Mouse (Mus musculus) retina, adult 2 months (tissue): ENCODE data around the gene Ccnq.
A peak's percentile ranks its signal among the peaks of the same experiment; 100 is the strongest.
"Not testable (repeated sequence)": the region's sequence is repeated elsewhere in the genome, so short reads cannot be mapped to it uniquely, and the experiment has no call there.

ENCODE experiments used
- DNase-seq: peaks from one replicate; pipeline ENCODE4 v3.0.0-alpha.2; 2012; ENCODE audit warnings: low read depth, low spot score

Ccnq gene

DNA sequence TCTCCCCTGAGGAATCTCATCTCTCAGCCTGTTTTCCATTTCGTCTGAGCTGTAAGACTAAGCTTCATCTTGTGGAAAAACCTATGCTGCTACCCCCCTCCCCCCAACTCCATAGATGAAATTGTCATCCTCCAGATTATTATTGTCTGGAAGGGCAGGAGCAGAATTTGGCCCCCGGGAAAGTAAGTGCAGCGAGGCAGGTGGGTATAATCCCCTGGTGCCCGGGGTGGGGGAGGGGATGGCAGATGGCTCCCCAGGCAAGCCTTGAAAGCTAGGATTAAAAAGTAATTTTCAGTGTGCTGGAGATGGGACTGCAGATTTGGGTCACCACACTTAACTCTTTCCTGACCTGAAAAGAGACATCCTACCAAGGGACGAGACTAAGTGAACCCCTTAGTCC, 10.7 kb upstream of the Ccnq start:
- DNase-seq = peak; percentile 81

DNA sequence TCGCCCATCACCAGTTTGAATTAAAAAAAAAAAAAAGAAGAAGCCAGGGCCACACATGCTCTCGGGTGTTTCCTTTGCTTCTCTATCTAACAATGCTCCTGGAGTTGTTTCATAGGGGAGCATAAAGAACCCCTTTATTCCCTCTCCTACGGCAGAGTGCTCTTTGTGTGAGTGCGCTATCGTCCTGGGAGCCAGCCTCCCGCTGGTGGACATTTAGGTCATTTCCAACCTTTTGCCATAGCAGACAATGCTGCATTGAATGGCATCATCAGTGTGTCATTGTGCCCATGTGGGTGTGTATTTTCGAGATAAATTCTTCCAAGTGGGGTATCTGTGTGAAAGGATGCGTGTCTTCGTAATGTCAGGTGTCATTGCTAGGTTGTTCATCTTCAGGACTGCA, 9.6 kb upstream of the Ccnq start:
- no peak for DNase-seq

DNA sequence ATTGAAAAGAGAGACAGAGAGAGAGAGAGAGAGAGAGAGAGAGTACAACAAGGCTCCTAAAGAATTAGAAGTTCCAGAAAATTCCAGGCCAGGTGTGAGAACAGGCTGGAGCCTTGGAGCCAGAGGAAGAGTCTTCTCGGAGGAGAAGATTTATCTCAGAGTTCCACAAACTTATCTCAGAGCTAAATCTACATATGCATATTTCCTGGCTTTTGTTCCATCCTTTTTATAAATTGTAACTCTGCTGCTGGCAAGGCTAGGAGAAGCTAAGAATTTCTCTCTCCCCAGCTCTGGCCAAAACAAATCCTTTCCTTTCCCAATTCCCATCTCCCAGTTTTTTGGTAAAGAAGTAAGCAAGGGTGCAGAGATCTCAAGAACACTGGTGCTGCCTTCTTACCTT, 3.8 kb upstream of the Ccnq start:
- DNase-seq = no peak

DNA sequence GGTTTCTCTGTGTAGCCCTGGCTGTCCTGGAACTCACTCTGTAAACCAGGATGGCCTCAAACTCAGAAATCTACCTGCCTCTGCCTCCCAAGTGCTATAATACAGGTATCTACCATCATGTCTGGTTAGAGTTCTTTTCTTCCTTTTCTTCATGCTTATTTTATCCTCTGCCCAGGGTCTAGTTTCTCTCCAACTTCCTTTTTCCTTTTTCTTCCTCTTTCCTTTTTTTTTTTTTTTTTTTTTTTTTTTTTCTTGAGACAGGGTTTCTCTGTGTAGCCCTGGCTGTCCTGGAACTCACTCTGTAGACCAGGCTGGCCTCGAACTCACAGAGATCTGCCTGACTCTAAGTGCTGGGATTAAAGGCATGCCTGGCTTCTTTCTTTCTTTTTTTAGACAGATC, 2.6 kb upstream of the Ccnq start:
- not testable (repeated sequence) for DNase-seq

DNA sequence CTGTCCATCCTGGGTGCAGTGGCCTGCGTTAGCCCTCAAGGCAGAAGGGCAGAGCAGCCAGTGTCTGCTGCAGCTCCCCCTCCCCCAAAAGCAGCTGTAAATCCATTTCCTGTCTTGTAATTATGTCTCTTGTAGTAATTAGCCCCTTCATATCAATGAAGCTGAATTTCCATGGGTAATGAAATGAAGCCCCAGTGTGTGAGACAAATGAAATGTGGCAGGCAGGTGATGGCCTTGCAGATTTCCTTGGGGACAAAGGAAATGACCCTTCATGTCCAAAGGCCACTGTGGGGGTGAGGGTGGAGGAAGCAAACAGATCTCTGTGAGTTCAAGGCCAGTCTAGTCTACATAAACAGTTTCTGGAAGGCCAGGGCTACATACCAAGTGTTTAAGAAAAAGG, 1.7 kb upstream of the Ccnq start:
- no peak for DNase-seq

DNA sequence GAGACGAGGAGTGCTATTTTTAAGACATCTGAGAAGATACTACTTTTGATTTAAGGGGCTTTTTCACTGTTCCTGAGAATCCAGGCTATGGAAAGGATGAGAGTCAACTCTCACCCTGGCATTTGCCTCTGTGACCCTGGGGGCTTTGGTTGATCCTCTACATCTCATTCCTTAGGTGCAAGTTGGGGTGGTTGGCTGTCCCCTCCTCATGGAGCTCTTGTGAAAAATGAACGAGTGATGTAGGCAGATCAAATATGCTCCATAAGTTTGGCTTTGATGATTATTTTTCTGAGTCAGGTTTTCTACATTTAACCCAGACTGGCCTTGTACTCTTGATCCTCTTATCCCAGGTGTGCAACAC, 294 bp upstream of the Ccnq start:
- no peak for DNase-seq

DNA sequence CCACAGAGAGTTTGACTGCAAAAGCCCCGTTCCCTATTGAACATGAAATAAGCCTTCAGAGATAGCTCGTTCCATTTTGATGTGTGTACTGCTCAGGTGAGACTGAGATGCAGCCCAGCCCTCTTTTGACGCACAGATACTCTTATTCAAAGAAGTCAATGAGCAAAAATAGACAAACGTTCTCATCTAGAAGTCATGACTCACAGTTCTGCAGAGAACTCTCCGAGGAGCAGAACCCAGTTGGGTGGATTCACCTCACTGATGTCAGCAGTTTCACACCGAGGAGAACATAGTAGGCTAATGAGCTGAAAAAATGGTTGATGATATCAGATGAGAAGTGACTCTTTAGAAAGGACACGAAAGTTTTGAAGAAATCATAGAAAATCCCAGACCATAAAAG, 5.3 kb downstream of the Ccnq start:
- DNase-seq = no peak

DNA sequence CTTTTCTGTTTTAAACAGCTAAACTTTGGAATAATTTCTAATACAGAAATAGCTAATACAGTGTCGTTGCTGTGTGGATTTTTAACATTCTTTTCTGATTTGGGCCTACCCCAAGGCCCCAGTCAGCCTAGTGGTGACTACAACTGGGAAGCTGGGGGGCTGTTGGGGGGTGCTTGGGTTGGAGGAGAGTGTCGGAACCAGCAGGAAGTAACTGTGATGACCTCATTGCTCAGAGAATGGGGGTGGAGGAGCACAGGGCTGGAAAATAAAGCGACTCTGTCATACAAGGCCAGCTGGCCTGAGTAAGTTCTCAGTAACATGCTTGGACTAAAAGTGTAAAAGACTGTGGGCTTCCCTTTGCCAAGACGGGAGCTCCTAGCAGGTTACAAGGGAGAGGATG, 6.1 kb downstream of the Ccnq start:
- no peak for DNase-seq

DNA sequence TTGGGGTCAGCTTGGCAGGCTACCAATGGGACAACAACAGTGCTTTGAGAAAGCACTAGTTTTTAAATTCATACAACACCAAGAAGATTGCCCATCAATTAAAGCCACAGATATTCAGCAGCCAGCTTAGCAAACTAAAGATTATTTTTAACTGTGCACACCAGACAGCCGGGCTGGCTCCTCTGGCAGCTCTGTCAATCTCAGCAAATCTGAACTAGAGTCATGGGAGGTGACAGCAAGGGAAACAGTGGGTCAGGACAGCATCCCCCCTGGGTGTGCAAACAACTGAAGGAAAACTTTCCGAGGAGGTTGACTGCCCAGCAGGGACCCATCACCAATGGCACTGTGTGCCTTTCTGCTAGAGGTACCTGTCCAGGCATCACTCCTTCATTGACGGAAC, 9.1 kb downstream of the Ccnq start:
- DNase-seq = no peak

DNA sequence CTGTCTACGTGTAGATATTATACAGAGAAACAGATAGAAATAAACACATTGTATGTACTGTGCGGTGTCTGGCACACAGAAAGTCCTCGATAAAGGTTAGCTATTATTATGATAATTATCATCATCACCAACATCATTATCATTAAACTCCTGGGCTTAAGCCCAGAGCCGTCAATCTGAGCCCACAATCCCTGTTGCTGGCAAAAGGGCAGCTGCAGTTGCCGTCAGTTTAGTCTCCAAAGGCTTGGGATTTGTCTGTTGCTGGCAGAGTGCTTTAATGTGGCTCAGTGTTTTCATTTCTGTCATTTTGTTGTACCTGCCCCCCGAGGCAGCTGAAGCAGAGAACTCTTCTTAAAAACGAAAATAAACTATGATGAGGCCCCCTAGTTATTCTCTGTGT, 9.6 kb downstream of the Ccnq start:
- DNase-seq = no peak

DNA sequence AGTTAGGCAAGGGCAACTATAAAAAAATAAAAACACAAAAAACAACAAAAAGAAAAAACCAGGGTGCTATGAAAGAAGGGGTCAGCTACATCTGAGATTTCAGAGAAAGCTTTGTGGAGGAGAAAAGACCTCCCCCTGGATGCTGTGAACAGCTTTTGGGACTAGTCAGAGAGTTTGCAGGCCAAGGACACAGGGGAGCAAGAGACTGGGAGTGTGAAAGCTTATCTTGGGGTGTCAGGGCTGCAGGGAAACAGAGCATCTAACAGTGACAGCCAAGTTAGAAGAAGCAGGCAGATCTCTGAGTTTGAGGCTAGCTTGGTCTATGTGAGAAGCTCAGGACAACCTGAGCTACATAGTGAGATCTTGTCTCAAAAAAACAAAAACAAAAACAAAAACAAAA, 12.2 kb downstream of the Ccnq start:
- no peak for DNase-seq

DNA sequence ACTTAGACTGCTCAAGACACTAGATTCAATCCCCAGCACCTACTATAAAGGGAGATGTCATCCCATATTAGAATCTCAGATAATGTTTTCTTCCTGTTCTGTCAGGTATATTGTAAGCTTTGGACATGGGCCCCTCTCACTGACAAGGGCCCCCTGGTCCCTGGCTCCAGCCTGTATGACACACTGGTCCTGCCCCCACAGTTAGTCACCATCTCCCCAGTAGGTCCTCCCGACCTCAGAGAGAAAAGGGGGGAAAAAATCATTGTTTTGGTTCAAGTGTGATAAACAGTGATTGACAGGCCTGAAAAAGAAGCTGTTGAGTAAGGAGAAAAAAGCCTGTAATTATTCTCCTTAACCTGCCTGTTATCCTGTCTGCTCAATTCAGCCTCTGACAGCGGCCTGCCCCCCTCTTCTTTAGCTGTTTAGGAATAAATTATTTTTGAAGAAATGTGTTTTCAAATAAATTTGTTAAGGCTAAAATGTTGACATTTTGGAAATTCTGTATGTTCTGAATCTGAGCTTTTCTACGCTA, 14.6 kb downstream of the Ccnq start:
- DNase-seq = no peak

DNA sequence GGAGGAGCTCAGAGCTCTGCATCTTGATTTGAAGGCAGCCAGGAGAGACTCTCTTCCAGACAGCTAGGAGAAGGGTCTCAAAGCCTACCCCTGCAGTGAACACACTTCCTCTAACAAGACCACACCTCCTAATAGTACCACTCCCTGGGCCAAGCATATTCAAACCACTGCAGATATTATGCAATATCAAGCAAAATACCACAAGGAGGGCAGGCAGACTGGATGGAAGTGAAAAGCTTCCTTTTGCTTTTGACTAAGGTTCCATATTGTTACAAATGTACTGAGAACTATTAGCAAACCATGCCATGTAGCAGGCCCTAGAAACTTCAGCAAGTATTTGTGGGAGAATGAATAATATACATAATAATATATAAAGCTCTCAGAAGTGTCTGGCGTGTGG, 16.4 kb downstream of the Ccnq start:
- no peak for DNase-seq

DNA sequence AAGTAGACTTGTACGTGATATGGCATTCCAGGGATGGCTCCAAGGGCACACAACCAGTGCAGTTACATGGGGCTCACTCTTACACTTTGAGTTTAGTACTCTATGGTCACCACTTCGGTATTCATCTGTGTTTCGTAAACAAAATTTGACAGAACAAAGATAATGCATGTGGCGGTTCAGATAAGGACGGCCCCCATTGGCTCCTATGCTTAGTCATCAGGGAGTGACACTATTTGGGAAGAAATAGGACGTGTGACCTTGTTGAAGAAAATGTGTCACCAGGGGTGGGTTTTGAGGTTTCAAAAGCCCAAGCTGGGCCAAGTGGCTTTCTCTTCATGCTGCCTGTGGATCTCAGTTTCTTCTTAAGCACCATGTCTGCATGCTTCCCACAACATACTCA, 18.9 kb downstream of the Ccnq start:
- no peak for DNase-seq

DNA sequence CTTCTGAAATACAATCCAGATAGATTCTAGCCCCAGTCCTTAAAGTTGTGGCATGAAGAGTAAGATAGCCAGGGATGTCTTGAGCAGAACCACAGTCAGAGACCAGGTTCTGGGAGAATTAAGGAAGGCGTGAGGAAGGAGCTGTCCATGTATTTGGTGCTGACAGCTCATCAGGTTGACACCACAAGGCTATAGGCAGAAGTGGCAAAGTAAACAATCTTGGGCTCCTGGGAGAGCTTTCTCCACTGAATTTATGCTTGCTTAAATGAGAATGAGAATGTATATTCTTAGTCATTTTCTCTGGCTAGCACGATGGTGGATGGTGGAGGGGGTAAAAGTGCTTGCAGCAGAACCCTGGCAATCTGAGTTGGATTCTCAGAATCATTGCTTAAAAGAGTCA, 20.6 kb downstream of the Ccnq start:
- DNase-seq = no peak

DNA sequence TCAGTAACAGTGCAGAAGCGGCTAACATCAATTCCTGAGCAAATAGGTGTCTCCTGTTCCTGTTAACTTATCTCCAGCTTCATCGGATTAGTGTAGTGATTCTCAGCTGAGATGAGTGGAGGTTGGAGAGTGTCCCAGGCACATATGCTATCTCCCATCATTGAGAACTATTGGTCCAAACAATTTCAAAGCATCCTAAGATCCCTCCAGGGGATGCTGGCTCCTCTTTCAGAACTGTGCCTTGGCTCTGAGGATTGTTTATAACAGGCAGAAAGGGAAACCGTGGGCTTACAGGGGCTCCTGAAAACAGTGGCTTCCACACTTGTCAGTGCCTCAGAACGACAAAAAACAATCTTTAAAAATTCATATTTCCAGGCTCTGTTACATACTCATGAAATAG, 23.5 kb downstream of the Ccnq start:
- no peak for DNase-seq

DNA sequence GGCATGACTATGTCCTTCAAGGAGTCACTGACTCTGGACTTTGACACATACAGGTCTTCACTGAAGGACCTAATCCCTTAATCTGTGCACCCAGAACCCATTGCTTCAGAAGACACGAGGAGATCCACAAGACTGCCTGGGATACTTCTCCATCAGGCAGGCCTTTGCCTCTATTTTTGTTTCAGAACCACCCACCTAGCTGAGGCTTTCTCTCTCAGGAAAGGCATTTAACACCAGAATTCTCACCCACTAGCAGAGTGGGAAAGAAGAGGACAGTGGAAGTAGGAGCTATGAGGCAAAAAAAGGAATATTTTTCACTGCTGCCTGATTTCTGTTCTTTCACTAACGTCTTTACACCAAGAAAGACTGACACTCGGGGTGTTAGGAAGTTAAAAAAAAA, 25.2 kb downstream of the Ccnq start:
- no peak for DNase-seq

DNA sequence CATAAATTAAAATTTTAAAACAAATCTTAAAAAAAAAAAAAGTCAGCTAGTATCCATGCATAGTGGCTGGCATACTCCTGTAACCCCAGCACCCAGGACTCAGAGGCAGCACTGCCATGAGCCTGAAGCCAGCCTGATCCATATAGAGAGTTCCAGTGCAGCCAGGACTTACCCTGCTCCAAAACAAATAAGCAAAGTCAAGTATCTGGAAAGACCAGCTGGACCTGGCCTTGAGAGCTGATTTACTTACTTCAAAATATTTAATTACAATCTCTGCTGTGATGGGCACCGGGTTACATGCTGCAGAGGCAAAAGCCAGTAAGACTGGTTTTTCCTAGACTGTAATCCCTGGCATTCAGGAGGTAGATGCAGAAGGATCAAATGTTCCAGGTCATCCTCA, 26.7 kb downstream of the Ccnq start:
- no peak for DNase-seq

DNA sequence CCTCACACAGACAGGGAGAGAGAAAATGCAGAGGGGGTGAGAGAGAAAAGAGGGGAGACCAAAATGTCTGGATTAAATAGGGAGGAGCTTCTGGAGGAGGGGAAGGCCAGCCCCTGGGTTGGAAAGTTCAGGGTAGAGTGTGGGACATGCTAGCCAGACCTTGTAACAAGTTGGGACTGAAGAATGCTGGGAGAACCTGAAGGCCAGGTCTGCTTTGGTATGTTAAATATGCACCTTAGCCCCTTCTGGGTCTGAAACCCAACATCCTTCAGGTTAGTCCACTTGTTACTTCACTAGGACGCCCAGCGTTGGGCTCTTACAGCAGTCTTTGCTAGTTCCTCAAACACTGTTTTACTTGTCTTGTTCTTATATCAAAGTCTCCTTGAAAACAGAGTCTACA, 30.1 kb downstream of the Ccnq start:
- DNase-seq = no peak

DNA sequence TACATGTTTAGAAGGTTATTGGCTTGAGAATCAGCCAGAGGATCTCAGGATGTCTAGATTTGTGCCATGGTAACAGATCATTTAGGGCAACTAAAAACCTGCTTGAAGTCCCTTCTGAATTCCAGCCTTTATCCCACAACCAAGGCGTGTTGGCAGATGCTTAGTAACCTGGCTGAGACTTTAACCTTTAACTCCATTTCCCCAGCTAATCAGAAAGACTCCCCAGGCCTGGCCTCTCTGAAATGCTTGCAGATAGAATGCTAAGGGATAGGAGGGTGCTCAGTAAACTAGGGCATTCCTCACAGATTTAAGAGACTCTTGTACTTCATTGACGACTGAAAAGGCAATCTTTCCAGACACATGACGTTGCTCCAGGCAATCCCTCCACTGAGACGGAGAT, 33.9 kb downstream of the Ccnq start:
- DNase-seq = no peak

DNA sequence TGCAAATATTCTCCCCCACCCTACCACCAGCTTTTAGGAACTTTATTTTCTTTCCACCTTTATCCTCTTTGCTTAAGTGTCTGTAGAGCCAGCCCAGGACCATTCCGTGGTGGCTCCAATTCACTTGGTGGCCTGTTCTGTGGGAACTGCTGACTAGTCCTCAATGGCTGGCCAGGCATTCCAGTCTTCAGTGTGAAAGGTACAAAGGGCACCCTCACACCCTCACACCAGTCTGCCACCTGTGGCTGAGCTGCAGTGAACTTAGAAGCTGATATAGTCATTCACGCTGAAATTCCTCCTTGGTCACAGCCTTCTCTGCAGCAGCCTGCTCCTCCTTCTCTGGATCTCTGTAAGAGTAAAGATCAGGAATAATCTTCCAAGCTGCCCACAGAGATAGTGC, 42.9 kb downstream of the Ccnq start:
- no peak for DNase-seq

DNA sequence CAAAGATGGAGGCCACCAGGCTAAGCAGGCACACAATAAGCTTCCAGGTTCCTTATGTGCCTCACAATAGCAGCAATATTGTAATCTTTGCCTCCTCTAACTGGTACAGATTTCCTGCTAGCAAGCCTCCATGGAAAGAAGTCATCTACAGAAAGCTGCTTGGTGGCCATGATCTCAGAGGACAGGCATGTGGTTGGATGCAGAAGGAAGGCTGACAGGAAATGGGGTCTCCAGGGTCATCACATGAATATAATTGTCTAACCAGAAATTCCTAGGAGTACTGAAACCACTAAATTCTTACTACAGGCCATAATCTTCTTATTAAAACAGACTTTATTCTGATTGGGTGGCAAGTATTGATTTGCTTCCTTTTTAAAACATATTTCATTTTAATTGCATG, 45.5 kb downstream of the Ccnq start:
- DNase-seq = no peak

DNA sequence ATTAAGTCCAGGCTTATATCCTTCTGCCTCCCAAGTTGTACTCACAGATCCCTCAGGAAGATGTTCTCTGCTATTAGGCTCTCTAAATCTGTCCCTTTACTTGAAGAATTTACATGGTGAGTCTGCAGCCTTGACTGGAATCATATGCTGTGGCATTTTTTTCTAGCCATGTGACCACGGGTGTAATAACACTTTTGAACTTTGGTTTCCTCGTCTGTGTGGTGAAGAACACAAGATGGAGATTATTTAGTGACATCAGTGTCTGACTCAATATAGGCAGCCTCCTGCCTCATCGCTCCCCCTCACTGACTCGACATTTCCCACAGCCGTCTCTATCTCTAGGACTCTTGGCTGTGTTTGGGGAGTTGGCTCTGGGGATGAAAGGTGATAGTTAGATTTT, 48.4 kb downstream of the Ccnq start:
- no peak for DNase-seq

DNA sequence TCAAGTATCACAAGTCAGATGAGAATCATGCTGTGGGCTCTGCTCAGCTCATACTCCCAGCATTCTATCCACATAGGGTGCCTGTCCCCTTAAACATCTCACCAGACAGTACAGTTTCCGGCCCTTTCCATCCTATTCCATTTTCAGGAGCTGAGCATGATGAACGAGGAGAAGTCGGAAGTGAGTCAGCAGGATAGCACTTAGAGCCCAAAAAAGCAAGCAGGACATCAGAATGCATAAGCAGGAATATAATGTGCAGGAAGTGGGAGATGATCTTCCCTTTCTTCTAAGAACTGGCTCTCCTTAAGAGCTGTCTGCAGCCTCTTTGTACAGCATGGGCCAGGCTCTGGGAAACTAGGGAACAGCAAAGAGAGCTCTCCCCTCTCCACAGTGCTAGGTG, 49.2 kb downstream of the Ccnq start:
- DNase-seq = no peak
